Mouse (Mus musculus) cerebral cortex, adult 2 months (tissue): ENCODE data around the gene 0610012G03Rik.

Source experiments
- WGBS: fragments of 180-500 bp; shearing (Covaris S2); methylation state at CpG from one replicate; pipeline ENCODE4 v1.1.7; 2018; 5-methylcytosine and 5-hydroxymethylcytosine counted together

0610012G03Rik gene

DNA sequence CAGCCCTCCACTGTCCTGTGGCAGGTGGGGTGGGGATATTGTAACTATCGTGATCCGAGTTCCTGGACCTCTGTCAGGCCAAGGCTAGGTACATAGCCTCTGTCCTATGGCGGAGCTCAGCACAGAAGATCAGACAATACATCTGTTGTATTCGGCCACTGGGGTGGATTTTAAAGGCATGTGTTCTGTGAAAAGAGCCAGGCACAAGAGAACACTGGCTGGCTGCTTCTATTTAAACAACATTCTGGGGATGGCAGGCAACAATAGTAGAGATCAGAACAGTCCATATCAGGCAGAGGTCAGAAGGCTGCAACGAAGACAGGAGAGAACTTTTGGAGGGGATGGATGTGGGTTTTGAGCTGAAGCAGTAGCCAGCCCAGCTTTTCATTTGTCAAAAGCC, 16.0 kb downstream of the 0610012G03Rik start:
- 56% methylated on average over 5 of the region's 5 CpGs for WGBS

- WGBS = 55% methylated on average over 17 of the region's 17 CpGs
Measured at GRCm38 (mm10) chr16:31931330-31931729, 17.0 kb downstream of the 0610012G03Rik start.

DNA sequence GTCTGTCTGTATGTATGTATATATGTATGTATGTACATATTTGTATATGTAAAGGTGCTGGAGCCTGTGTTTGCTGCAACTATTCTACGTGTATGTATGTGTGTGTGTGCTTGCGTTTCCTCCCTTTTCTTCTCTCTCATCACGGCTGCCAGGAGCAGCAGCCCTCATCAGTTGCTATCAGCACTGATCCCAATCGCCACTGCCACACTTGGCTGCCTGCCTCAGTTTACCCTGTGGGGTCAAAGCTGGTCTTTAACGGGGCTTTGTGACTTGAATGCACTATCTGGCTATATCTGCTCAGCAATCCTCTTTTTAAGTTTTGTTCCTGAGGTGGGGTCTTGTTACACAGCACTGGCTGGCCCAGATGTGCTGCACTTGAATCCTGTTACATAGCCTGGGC, 20.9 kb downstream of the 0610012G03Rik start:
- WGBS = 92% methylated on average over 5 of the region's 5 CpGs

DNA sequence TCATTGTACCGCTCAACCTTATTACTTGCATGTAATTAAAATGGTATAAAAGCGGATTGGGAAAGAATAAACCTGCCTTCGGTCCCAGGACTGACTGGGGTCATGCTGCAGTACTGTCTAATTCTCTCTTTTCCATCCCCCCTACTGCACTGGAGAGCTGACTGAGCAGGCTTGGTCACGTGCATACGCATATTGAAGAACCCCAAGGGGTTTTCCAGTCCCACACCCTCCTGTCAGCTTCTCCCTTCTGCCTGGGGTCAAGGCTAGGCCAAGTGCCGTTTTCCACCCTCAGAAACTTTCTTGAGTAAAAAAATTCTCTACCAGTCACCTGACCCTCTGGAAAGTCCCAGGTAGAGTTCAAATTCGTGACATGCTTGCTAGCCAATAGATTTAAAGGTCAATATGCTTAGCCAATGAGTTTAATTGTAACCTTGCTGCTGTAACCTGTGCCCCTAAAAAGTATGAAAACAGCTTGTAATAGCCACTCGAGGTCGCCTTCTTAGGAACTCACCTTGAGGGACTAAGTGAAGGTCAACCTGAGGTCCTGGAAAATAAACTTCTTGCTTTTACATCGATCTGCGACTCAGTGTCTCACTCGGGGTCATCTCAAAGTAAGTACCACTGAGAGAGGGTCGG, 21.6 kb downstream of the 0610012G03Rik start:
- WGBS = 89% methylated on average over 13 of the region's 13 CpGs

DNA sequence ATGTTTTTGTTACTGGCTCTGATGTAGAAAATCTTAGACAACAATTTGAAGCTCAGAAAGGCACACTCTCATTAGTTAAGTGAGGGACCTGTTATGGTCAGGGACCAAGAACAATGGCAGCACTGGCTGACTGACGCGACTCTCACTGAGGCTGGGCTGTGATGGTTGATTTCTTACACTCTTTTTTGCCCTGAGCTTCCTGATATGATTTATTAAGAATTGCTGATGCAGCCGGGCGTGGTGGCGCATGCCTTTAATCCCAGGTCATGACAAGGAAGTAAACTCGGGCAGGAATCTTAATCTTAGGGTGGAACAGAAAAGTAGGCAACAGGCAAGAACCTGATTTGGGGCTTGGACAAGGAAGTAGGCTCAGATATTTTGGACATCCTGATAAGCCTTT, 22.2 kb downstream of the 0610012G03Rik start:
- WGBS = 88% methylated on average over 6 of the region's 6 CpGs

DNA sequence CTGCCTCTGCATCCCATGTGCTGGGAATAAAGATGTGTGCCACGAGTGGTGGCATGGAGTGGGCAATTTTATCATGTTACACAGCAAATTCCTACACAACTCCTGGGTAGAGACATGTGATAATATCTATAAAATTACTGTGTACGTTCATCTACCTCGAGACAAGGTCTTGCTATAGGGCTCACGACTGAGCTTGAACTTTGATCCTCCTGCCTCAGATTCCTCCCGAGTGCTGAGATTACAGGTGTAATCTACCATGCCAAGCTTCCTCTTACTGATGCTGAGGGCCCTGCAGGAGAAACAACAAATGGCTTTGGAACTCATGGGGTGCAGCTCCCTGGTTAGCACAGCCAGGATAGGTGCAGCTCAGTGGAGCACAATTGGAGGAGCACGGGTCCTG, 23.9 kb downstream of the 0610012G03Rik start:
- 92% methylated on average over 6 of the region's 6 CpGs for WGBS

- 2% methylated on average over 14 of the region's 14 CpGs for whole genome bisulfite sequencing
Measured at GRCm38 (mm10) chr16:31918248-31918724, 30.0 kb downstream of the 0610012G03Rik start.

DNA sequence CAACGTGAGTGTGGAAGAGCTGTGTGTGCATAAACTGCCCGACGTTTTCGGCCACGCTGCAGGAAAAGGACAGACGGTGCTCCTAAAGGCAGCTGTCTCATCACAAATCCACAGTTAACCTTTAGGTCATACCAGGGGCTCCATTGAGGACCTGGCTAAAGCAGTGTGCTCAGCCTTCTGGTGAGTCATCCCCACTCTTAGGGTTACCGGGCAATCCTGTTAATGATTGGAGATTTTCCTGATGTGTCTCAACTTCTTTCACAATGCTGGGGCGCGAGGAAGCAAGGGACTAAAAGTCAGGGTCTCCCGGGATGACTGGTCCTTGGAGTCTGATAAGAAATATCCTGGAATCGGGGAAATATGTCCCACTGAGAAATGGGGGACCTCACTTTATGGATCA, 30.5 kb downstream of the 0610012G03Rik start:
- 83% methylated on average over 11 of the region's 11 CpGs for WGBS

GRCm38 (mm10) chr16:31910281-31910847, 37.9 kb downstream of the 0610012G03Rik start:
- 70% methylated on average over 10 of the region's 10 CpGs for WGBS

DNA sequence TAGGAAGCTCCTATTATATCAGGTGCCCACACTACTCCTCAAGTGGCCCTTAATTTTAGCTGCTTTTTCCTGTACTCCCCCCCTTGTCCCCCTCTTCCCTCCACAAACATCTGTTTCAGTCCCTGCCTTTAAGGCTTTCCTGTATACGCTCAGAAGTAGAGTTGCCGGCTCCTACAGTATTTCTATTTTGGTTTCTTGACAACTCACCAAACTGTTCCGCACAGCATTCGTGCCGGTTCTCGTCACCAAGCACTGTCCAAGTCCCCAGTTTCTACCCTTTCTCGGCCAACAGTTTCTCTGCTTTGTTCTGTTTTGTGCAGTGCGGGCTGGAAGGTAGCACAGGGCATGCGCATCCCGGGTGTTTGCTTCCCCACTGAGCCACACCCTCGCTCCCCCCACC, 39.3 kb downstream of the 0610012G03Rik start:
- 35% methylated on average over 11 of the region's 11 CpGs for WGBS

DNA sequence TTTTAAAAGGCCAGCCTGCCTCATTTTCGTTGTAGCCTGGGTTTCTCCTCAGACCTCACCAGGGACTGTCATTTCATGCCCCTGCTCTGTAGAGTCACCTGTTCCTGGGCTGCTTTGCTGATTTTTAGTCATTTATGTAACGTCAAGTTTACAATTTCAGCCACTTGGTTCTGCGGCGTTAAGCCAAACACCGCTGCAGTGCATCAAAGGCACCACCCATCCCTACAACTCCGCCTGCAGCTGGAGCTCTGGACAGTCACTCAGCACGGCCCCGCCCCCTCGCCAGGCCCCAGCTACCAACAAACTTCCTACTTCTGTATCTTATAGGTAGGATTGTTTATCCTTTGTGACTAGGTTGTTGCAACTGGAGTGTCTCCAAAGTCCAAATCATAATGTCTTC, 41.4 kb downstream of the 0610012G03Rik start:
- WGBS = 23% methylated on average over 9 of the region's 9 CpGs

GRCm38 (mm10) chr16:31905891-31906825, 42.1 kb downstream of the 0610012G03Rik start:
- 32% methylated on average over 20 of the region's 20 CpGs for WGBS

DNA sequence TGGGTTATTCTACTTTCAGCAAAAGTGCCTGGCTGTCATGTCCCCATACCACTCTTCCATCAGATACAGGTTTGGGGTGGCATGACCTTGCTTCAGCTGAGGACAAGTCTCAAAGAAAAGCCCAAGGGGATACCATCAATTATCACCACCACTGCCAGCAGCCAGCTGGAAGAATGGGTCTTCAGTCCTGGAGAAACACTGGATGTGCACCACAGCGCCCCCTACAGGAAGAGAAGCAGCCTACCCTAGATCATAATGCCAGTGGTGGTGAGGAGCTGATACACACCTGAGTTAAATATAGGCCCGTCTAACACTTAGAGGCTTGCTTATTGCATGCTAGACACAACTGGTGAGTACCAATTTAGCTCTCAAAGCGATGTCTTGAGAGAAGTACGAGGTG, 43.0 kb downstream of the 0610012G03Rik start:
- 58% methylated on average over 4 of the region's 4 CpGs for WGBS

DNA sequence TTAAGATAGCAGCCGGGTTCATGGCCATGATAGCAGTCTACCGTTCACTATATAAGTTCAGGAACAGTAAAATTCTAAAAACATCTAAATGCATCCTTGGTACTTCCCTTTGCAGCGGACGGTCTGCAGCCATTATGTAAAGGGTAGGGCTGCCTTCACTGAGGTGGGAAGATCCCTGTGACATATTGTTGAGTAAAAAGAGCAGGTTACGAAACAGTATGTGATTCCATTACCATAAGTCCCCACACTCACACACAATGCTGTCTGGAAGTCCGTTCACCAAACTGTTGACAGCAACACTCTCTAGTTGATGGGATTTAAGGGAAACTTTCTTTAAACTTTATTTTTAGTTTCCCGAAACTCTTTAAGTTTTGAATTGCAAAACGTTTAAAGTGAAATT, 45.1 kb downstream of the 0610012G03Rik start:
- WGBS = 58% methylated on average over 8 of the region's 8 CpGs

DNA sequence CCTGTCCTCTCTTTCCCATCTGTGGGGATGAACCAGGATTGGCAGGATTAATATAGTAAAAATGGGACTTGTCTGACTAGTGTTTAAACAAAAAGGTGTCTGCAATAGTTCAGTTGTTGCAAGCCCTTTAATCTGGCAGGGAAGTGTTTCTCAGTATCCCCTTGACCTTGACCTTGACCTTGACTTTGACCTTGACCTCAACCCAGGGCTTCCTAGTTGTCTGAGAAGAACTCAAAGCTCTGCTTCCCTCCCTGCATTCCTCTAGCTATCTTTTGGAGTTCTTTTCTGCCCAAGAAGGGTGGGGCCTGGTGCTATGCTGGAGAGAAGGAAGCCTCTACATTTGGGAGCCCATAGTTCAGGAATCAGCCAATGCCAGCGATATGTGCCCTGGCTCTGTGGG, 46.4 kb downstream of the 0610012G03Rik start:
- WGBS = 85% methylated on average over 1 of the region's 1 CpGs

DNA sequence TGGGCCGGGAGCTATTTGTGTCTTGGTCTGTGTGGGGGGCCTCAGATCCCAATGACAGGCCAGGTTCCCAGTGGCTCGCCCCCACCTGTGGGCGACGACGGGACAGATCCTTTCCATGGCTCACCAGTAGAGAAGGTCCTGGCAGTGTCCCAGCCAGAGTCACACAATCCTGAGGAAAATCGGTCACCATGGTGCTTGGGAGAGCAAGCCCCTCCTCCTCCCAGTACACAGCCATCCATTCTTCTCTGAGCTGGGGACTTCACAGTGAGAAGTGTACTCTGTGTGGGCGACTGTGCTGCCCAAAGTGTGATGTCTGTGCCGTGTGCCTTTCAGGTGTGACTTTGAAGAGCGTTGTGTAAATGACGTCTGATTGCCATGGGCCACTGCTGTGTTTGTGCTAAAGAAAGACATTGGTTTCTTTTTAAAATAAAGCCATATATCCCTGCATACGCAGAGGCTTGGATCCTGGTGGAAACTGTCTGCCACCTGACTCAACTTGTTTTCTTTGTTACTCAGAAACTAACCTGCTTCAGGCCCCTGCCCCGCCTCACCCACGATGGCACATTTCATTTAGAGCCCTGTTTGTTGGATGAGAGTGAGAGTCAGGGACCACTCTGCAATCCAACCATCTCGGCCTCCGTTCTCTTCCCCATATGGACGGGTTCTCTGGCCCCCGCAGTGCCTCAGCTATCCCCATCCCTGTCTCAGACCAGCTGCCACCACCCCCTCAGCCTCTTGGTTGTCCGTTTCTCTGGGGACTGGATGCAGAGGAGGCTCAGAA, 49.6 kb downstream of the 0610012G03Rik start:
- WGBS = 30% methylated on average over 18 of the region's 18 CpGs
